In genomic region chr8:70775851-70776495, GRCm38 (mm10) we compare ENCODE assay signal across 8 mouse cellular contexts. TPM values are rescaled to one million over a fixed set of nuclear protein-coding genes. Genes with fewer than 3 reads are reported as not detected.
DNase-seq lines count a peak whose midpoint lies in the region; ATAC-seq and TF ChIP-seq lines count a peak whose summit lies in the region.

No protein-coding gene starts in this region.

- H3K27ac ChIP-seq in kidney, embryonic 14.5 days (ENCODE audit: low read depth, low read length), result peak overlapping the region; percentile 98
- H3K27ac ChIP-seq in MEL (ENCODE audit: control insufficient read depth, low read depth, low read length), result no peak overlapping the region
- H3K27ac ChIP-seq in forebrain, embryonic 16.5 days (ENCODE audit: low read length), result peak overlapping the region; percentile 76
- peak overlapping the region; percentile 99 for H3K27ac ChIP-seq in liver, embryonic 11.5 days (ENCODE audit: low read depth, low read length)
- H3K27ac ChIP-seq in stomach, embryonic 16.5 days (ENCODE audit: low read length), result peak overlapping the region; percentile 73

- H3K9me3 ChIP-seq in kidney, embryonic 14.5 days (ENCODE audit: control insufficient read depth, low read length), result no peaks in the 10 kb centered on the region
- no peaks in the 10 kb centered on the region for H3K9me3 ChIP-seq in MEL (replicated peaks; ENCODE audit: insufficient read depth, low read length)
- no peaks in the 10 kb centered on the region for H3K9me3 ChIP-seq in forebrain, embryonic 16.5 days (ENCODE audit: control insufficient read depth, low read length)
- H3K9me3 ChIP-seq in liver, embryonic 11.5 days (ENCODE audit: control insufficient read depth, low read length), result no peaks in the 10 kb centered on the region
- H3K9me3 ChIP-seq in stomach, embryonic 16.5 days (replicated peaks; ENCODE audit: control insufficient read depth, low read length), result no peaks in the 10 kb centered on the region

- H3K4me2 ChIP-seq in kidney, embryonic 14.5 days (replicated peaks; ENCODE audit: low read depth, low read length), result peak overlapping the region; percentile 92
- H3K4me2 ChIP-seq in forebrain, embryonic 16.5 days (ENCODE audit: low read length), result peak overlapping the region; percentile 94
- peak overlapping the region; percentile 99 for H3K4me2 ChIP-seq in liver, embryonic 11.5 days
- H3K4me2 ChIP-seq in stomach, embryonic 16.5 days (ENCODE audit: low read depth, low read length), result peak overlapping the region; percentile 69

- peak overlapping the region; percentile 98 for H3K9ac ChIP-seq in kidney, embryonic 14.5 days (ENCODE audit: low read depth, low read length)
- peak overlapping the region; percentile 79 for H3K9ac ChIP-seq in MEL (ENCODE audit: control insufficient read depth, low read depth, low read length, poor library complexity, severe bottlenecking)
- peak overlapping the region; percentile 99 for H3K9ac ChIP-seq in forebrain, embryonic 16.5 days (replicated peaks; ENCODE audit: low read depth, low read length)
- peak overlapping the region; percentile 99 for H3K9ac ChIP-seq in liver, embryonic 11.5 days (ENCODE audit: low read depth, low read length)
- H3K9ac ChIP-seq in stomach, embryonic 16.5 days (ENCODE audit: low read length), result peak overlapping the region; percentile 98

- H3K27me3 ChIP-seq in kidney, embryonic 14.5 days (ENCODE audit: control insufficient read depth, insufficient read depth, low read length), result no peaks in the 10 kb centered on the region
- no peaks in the 10 kb centered on the region for H3K27me3 ChIP-seq in MEL (ENCODE audit: control insufficient read depth in 1 of 2, insufficient read depth in 2 of 2, low read length in 2 of 2)
- no peaks in the 10 kb centered on the region for H3K27me3 ChIP-seq in forebrain, embryonic 16.5 days (replicated peaks; ENCODE audit: control insufficient read depth, insufficient read depth, low read length)
- no peaks in the 10 kb centered on the region for H3K27me3 ChIP-seq in liver, embryonic 11.5 days (replicated peaks; ENCODE audit: control insufficient read depth, insufficient read depth, low read length)
- no peaks in the 10 kb centered on the region for H3K27me3 ChIP-seq in stomach, embryonic 16.5 days (ENCODE audit: control insufficient read depth, insufficient read depth, low read length)

- TF ChIP-seq CTCF in MEL (IDR thresholded peaks at IDR 0.05 in 2 of 3, conservative IDR thresholded peaks at IDR 0.05 in 1 of 3; ENCODE audit: control insufficient read depth in 1 of 3, insufficient read depth in 1 of 3, low read depth in 2 of 3, low read length in 3 of 3, poor library complexity in 1 of 3, severe bottlenecking in 1 of 3), result no peak

- WGBS in kidney, embryonic 14.5 days, result 2% methylated on average over 32 of the region's 34 CpGs
- WGBS in forebrain, embryonic 16.5 days, result 3% methylated on average over 34 of the region's 34 CpGs
- WGBS in liver, embryonic 11.5 days, result 5% methylated on average over 33 of the region's 34 CpGs
- 2% methylated on average over 34 of the region's 34 CpGs for WGBS in stomach, embryonic 16.5 days

- peaks cover 15% of the 10 kb centered on the region for H3K79me2 ChIP-seq in MEL (ENCODE audit: control insufficient read depth, insufficient read depth, low read length, poor library complexity)

- DNase-seq in kidney, adult 9 months, result no peak
- DNase-seq in MEL (ENCODE audit: low read depth, low spot score), result peak; percentile 43
- DNase-seq in liver, embryonic 11.5 days (ENCODE audit: low spot score), result peak; percentile 61
- no peak for DNase-seq in embryo, embryonic 10.5 days (ENCODE audit: low spot score)
- DNase-seq in cerebellum, postnatal 36 days, result no peak

- no peak for TF ChIP-seq POLR2A in MEL (IDR thresholded peaks at IDR 0.05; ENCODE audit: control insufficient read depth in 1 of 2, insufficient read depth in 1 of 2, low read depth in 1 of 2, low read length in 2 of 2, poor library complexity in 1 of 2)

- peaks cover 63% of the 10 kb centered on the region for H3K36me3 ChIP-seq in kidney, embryonic 14.5 days (ENCODE audit: control insufficient read depth, insufficient read depth, low read length)
- H3K36me3 ChIP-seq in MEL (ENCODE audit: control insufficient read depth in 1 of 2, insufficient read depth in 2 of 2, low read length in 2 of 2), result peaks cover 0 to 5% of the 10 kb centered on the region in 2 experiments; a peak in 2 of 4 replicates
- peaks cover 19% of the 10 kb centered on the region for H3K36me3 ChIP-seq in forebrain, embryonic 16.5 days (ENCODE audit: control insufficient read depth, insufficient read depth)
- H3K36me3 ChIP-seq in liver, embryonic 11.5 days (ENCODE audit: control insufficient read depth, insufficient read depth, low read length), result peaks cover 41% of the 10 kb centered on the region
- H3K36me3 ChIP-seq in stomach, embryonic 16.5 days (ENCODE audit: control insufficient read depth, insufficient read depth, low read length), result peaks cover 29% of the 10 kb centered on the region

- peaks cover 32% of the 10 kb centered on the region for H3K4me1 ChIP-seq in kidney, embryonic 14.5 days (ENCODE audit: control insufficient read depth, insufficient read depth, low read length)
- peaks cover 0 to 19% of the 10 kb centered on the region in 2 experiments; a peak in 2 of 4 replicates for H3K4me1 ChIP-seq in MEL (ENCODE audit: control insufficient read depth in 1 of 2, insufficient read depth in 2 of 2, low read length in 2 of 2)
- peaks cover 48% of the 10 kb centered on the region for H3K4me1 ChIP-seq in forebrain, embryonic 16.5 days (replicated peaks; ENCODE audit: control insufficient read depth, insufficient read depth, low read length)
- H3K4me1 ChIP-seq in liver, embryonic 11.5 days (replicated peaks; ENCODE audit: control insufficient read depth, insufficient read depth, low read length), result peaks cover 23% of the 10 kb centered on the region
- peaks cover 45% of the 10 kb centered on the region for H3K4me1 ChIP-seq in stomach, embryonic 16.5 days (ENCODE audit: control insufficient read depth, insufficient read depth, low read length)

- H3K4me3 ChIP-seq in kidney, embryonic 14.5 days (ENCODE audit: low read length), result peak overlapping the region; percentile 84
- peak overlapping the region; percentile 67 to 77 for H3K4me3 ChIP-seq in MEL (ENCODE audit: control insufficient read depth in 1 of 2, insufficient read depth in 1 of 2, low read depth in 2 of 2, low read length in 2 of 2)
- H3K4me3 ChIP-seq in forebrain, embryonic 16.5 days (replicated peaks; ENCODE audit: low read length), result peak overlapping the region; percentile 85
- peak overlapping the region; percentile 90 for H3K4me3 ChIP-seq in liver, embryonic 11.5 days (ENCODE audit: low read depth, low read length)
- H3K4me3 ChIP-seq in stomach, embryonic 16.5 days (replicated peaks; ENCODE audit: low read length), result peak overlapping the region; percentile 90

- TF ChIP-seq RAD21 in MEL (IDR thresholded peaks at IDR 0.05; ENCODE audit: low read depth, low read length), result no peak

- TF ChIP-seq EP300 in MEL (IDR thresholded peaks at IDR 0.05; ENCODE audit: low read depth in 1 of 2, low read length in 2 of 2), result no peak

- no peak; the same call in 1 of the 2 replicates for ATAC-seq in kidney, embryonic 14.5 days (ENCODE audit: low FRiP score, low TSS enrichment)
- ATAC-seq in forebrain, embryonic 16.5 days, result peak; percentile 26; the same call in 1 of the 2 replicates
- ATAC-seq in liver, embryonic 11.5 days (replicated peaks; ENCODE audit: low FRiP score), result peak; percentile 2; the same call in 1 of the 2 replicates
- ATAC-seq in stomach, embryonic 16.5 days (ENCODE audit: insufficient read depth, low FRiP score), result no peak

RNA-seq across cellular contexts. Expression of gene Pik3r2, which starts 0.5 kb away (rescaled TPM):
- polyA plus RNA-seq in kidney, embryonic 14.5 days (2014; fragmentation: Nextera tagmentation; extraction: Ambion mirVana), result 33.3 and 49.1 TPM in 2 replicates
- total RNA-seq in MEL (2012; rRNA removed), result 23.7 and 25.4 TPM in 2 replicates
- polyA plus RNA-seq in MEL (2012; ENCODE audit: insufficient read depth in 1 of 2, insufficient read length in 2 of 2, low read depth in 1 of 2, low replicate concordance in 2 of 2, missing spikeins in 1 of 2), result 10 to 100 TPM in 1 of 2 experiments, not detected in 1; 37.8 TPM
- polyA plus RNA-seq in forebrain, embryonic 16.5 days (2015; fragmentation: Nextera tagmentation; extraction: Ambion mirVana), result 145 and 149 TPM in 2 replicates
- 41.5 and 44.6 TPM in 2 replicates for polyA plus RNA-seq in liver, embryonic 11.5 days (2014; fragmentation: Nextera tagmentation; extraction: Ambion mirVana)
- polyA plus RNA-seq in stomach, embryonic 16.5 days (2015; fragmentation: Nextera tagmentation; extraction: Ambion mirVana), result 57.6 and 60.8 TPM in 2 replicates

RNA-seq across cellular contexts. Expression of gene Mpv17l2, which starts 15.2 kb away (rescaled TPM):
- polyA plus RNA-seq in kidney, embryonic 14.5 days (2014; fragmentation: Nextera tagmentation; extraction: Ambion mirVana), result 47.9 and 52.7 TPM in 2 replicates
- total RNA-seq in MEL (2012; rRNA removed), result 41.9 and 52.8 TPM in 2 replicates
- polyA plus RNA-seq in MEL (2012; ENCODE audit: insufficient read depth in 1 of 2, insufficient read length in 2 of 2, low read depth in 1 of 2, low replicate concordance in 2 of 2, missing spikeins in 1 of 2), result 100 to 1,000 TPM in 1 of 2 experiments, not detected in 1; 102 TPM
- polyA plus RNA-seq in forebrain, embryonic 16.5 days (2015; fragmentation: Nextera tagmentation; extraction: Ambion mirVana), result 49.3 and 49.8 TPM in 2 replicates
- polyA plus RNA-seq in liver, embryonic 11.5 days (2014; fragmentation: Nextera tagmentation; extraction: Ambion mirVana), result 67.7 and 76.4 TPM in 2 replicates
- 47.6 and 54.3 TPM in 2 replicates for polyA plus RNA-seq in stomach, embryonic 16.5 days (2015; fragmentation: Nextera tagmentation; extraction: Ambion mirVana)

RNA-seq across cellular contexts. Expression of gene Rab3a, which starts 21.5 kb away (rescaled TPM):
- 14.3 and 16.4 TPM in 2 replicates for polyA plus RNA-seq in kidney, embryonic 14.5 days (2014; fragmentation: Nextera tagmentation; extraction: Ambion mirVana)
- 1.8 TPM in 2 replicates for total RNA-seq in MEL (2012; rRNA removed)
- 1 to 10 TPM in 1 of 2 experiments, not detected in 1; 5.6 TPM for polyA plus RNA-seq in MEL (2012; ENCODE audit: insufficient read depth in 1 of 2, insufficient read length in 2 of 2, low read depth in 1 of 2, low replicate concordance in 2 of 2, missing spikeins in 1 of 2)
- 350 and 395 TPM in 2 replicates for polyA plus RNA-seq in forebrain, embryonic 16.5 days (2015; fragmentation: Nextera tagmentation; extraction: Ambion mirVana)
- 6.3 and 6.9 TPM in 2 replicates for polyA plus RNA-seq in liver, embryonic 11.5 days (2014; fragmentation: Nextera tagmentation; extraction: Ambion mirVana)
- polyA plus RNA-seq in stomach, embryonic 16.5 days (2015; fragmentation: Nextera tagmentation; extraction: Ambion mirVana), result 23.4 and 23.8 TPM in 2 replicates

RNA-seq across cellular contexts. Expression of gene Mast3, which starts 28.9 kb away (rescaled TPM):
- 13.4 and 17.2 TPM in 2 replicates for polyA plus RNA-seq in kidney, embryonic 14.5 days (2014; fragmentation: Nextera tagmentation; extraction: Ambion mirVana)
- total RNA-seq in MEL (2012; rRNA removed), result 10.4 and 13.5 TPM in 2 replicates
- 10 to 100 TPM in 1 of 2 experiments, not detected in 1; 54.7 TPM for polyA plus RNA-seq in MEL (2012; ENCODE audit: insufficient read depth in 1 of 2, insufficient read length in 2 of 2, low read depth in 1 of 2, low replicate concordance in 2 of 2, missing spikeins in 1 of 2)
- polyA plus RNA-seq in forebrain, embryonic 16.5 days (2015; fragmentation: Nextera tagmentation; extraction: Ambion mirVana), result 22.5 and 30.8 TPM in 2 replicates
- 18.2 and 19.3 TPM in 2 replicates for polyA plus RNA-seq in liver, embryonic 11.5 days (2014; fragmentation: Nextera tagmentation; extraction: Ambion mirVana)
- polyA plus RNA-seq in stomach, embryonic 16.5 days (2015; fragmentation: Nextera tagmentation; extraction: Ambion mirVana), result 10.0 and 10.5 TPM in 2 replicates

RNA-seq across cellular contexts. Expression of gene Il12rb1, which starts 32.3 kb away (rescaled TPM):
- polyA plus RNA-seq in kidney, embryonic 14.5 days (2014; fragmentation: Nextera tagmentation; extraction: Ambion mirVana), result not detected in 2 replicates
- total RNA-seq in MEL (2012; rRNA removed), result 1.2 and 1.4 TPM in 2 replicates
- 1 to 10 TPM in 1 of 2 experiments, not detected in 1; 2.2 TPM for polyA plus RNA-seq in MEL (2012; ENCODE audit: insufficient read depth in 1 of 2, insufficient read length in 2 of 2, low read depth in 1 of 2, low replicate concordance in 2 of 2, missing spikeins in 1 of 2)
- polyA plus RNA-seq in forebrain, embryonic 16.5 days (2015; fragmentation: Nextera tagmentation; extraction: Ambion mirVana), result 0.08 and 0.09 TPM in 2 replicates
- polyA plus RNA-seq in liver, embryonic 11.5 days (2014; fragmentation: Nextera tagmentation; extraction: Ambion mirVana), result 0.10 and 0.25 TPM in 2 replicates
- 0.23 TPM in 1 of 2 replicates, not detected in the other for polyA plus RNA-seq in stomach, embryonic 16.5 days (2015; fragmentation: Nextera tagmentation; extraction: Ambion mirVana)

Comparison
In these comparisons a context has a peak if more than half of its experiments do, and no peak if none do; other contexts are left out.
1. ATAC-seq: peak in forebrain, embryonic 16.5 days (single experiment) and liver, embryonic 11.5 days (single experiment); none in kidney, embryonic 14.5 days (single experiment) and stomach, embryonic 16.5 days (single experiment).
2. DNase-seq: peak in MEL (single experiment) and liver, embryonic 11.5 days (single experiment); none in kidney, adult 9 months (single experiment), embryo, embryonic 10.5 days (single experiment) and cerebellum, postnatal 36 days (0 of 2).
3. RNA of gene Rab3a, which starts 21.5 kb away (polyA plus RNA-seq): 350 to 395 TPM in forebrain, embryonic 16.5 days; 23.4 to 23.8 TPM in stomach, embryonic 16.5 days, 14.3 to 16.4 TPM in kidney, embryonic 14.5 days, 6.3 to 6.9 TPM in liver, embryonic 11.5 days and 5.6 TPM in MEL; every median in the first group is over 10 times any median in the second.
4. Peak in every context shown above with its lines, with median percentiles within 50 percentile points of each other: H3K4me2 ChIP-seq, H3K4me3 ChIP-seq and H3K9ac ChIP-seq.